Mouse (Mus musculus): Measurements from ENCODE around the gene Cln6.
"Not testable (repeated sequence)": the region's sequence is repeated elsewhere in the genome, so short reads cannot be mapped to it uniquely, and the experiment has no call there.

Gene Cln6

GRCm38 (mm10) chr9:62838506-62839171 is at the start of gene Cln6:
Gene Cln6 (plus strand): TSS chr9:62838785.
- peak; percentile 87 for DNase-seq (ENCODE audit: low read depth, low spot score)

GRCm38 (mm10) chr9:62789856-62790255 is 48.7 kb upstream of the Cln6 start:
- no peak for DNase-seq (ENCODE audit: low read depth, low spot score)

GRCm38 (mm10) chr9:62799218-62799617 is 39.4 kb upstream of the Cln6 start:
- DNase-seq (ENCODE audit: low read depth, low spot score) = not testable (repeated sequence)

GRCm38 (mm10) chr9:62810095-62810494 is 28.5 kb upstream of the Cln6 start:
- DNase-seq (ENCODE audit: low read depth, low spot score) = no peak

- DNase-seq (ENCODE audit: low read depth, low spot score) = no peak
Measured at GRCm38 (mm10) chr9:62810543-62811515, 27.8 kb upstream of the Cln6 start.

GRCm38 (mm10) chr9:62811516-62812121 is 27.0 kb upstream of the Cln6 start, which contains the start of gene Fem1b:
Gene Fem1b (minus strand): TSS chr9:62811934.
- DNase-seq (ENCODE audit: low read depth, low spot score) = peak; percentile 95

GRCm38 (mm10) chr9:62812216-62813049 is 26.2 kb upstream of the Cln6 start:
- no peak for DNase-seq (ENCODE audit: low read depth, low spot score)

- no peak for DNase-seq (ENCODE audit: low read depth, low spot score)
Measured at GRCm38 (mm10) chr9:62814751-62815150, 23.8 kb upstream of the Cln6 start.

GRCm38 (mm10) chr9:62816323-62817098 is 22.1 kb upstream of the Cln6 start:
- DNase-seq (ENCODE audit: low read depth, low spot score) = no peak

GRCm38 (mm10) chr9:62817099-62817571 is 21.4 kb upstream of the Cln6 start:
- peak; percentile 54 for DNase-seq (ENCODE audit: low read depth, low spot score)

GRCm38 (mm10) chr9:62817828-62818614 is 20.6 kb upstream of the Cln6 start:
- DNase-seq (ENCODE audit: low read depth, low spot score) = no peak

GRCm38 (mm10) chr9:62819494-62819893 is 19.1 kb upstream of the Cln6 start:
- DNase-seq (ENCODE audit: low read depth, low spot score) = no peak

GRCm38 (mm10) chr9:62819910-62820309 is 18.7 kb upstream of the Cln6 start:
- DNase-seq (ENCODE audit: low read depth, low spot score) = not testable (repeated sequence)

- no peak for DNase-seq (ENCODE audit: low read depth, low spot score)
Measured at GRCm38 (mm10) chr9:62820829-62821228, 17.8 kb upstream of the Cln6 start.

- no peak for DNase-seq (ENCODE audit: low read depth, low spot score)
Measured at GRCm38 (mm10) chr9:62821811-62822210, 16.8 kb upstream of the Cln6 start.

- no peak for DNase-seq (ENCODE audit: low read depth, low spot score)
Measured at GRCm38 (mm10) chr9:62825791-62826393, 12.7 kb upstream of the Cln6 start.

GRCm38 (mm10) chr9:62826456-62826855 is 12.1 kb upstream of the Cln6 start:
- no peak for DNase-seq (ENCODE audit: low read depth, low spot score)

GRCm38 (mm10) chr9:62827939-62828652 is 10.5 kb upstream of the Cln6 start:
- DNase-seq (ENCODE audit: low read depth, low spot score) = peak; percentile 54

Data from telencephalon, adult 2 months (tissue).